Mouse (Mus musculus) kidney, adult 2 months (tissue): ENCODE results near the gene Pex7. TPM values are rescaled to one million over a fixed set of nuclear protein-coding genes. Genes with fewer than 3 reads are reported as not detected.

Experiments used
- DNase-seq: peaks from one replicate; pipeline ENCODE4 v3.0.0; 2021
- H3K27ac ChIP-seq: fragments of 200-500 bp; 2 replicates; pipeline ENCODE4 v1.5.1; 2012; ENCODE audit warnings: low read depth, low read length, control low read depth, inconsistent platforms; ENCODE audit not compliant: insufficient read depth
- H3K27me3 ChIP-seq: fragments of 200-500 bp; replicated peaks from 2 replicates; pipeline ENCODE4 v1.6.1; 2012; ENCODE audit warnings: mild to moderate bottlenecking, moderate library complexity, low read length, inconsistent platforms; ENCODE audit not compliant: control insufficient read depth, insufficient read depth
- H3K36me3 ChIP-seq: fragments of 200-500 bp; 2 replicates; pipeline ENCODE4 v1.6.1; 2012; ENCODE audit warnings: mild to moderate bottlenecking, moderate library complexity, low read length, inconsistent platforms; ENCODE audit not compliant: control insufficient read depth, insufficient read depth
- H3K4me1 ChIP-seq: fragments of 200-500 bp; 2 replicates; pipeline ENCODE4 v1.6.1; 2011; ENCODE audit warnings: low read length; ENCODE audit not compliant: control insufficient read depth, insufficient read depth
- H3K4me3 ChIP-seq: fragments of 200-500 bp; 2 replicates; pipeline ENCODE4 v1.5.1; 2011; ENCODE audit warnings: mild to moderate bottlenecking, low read depth, low read length, control low read depth; ENCODE audit not compliant: insufficient read depth
- CTCF ChIP-seq: fragments of 200-500 bp; conservative IDR thresholded peaks from 2 replicates; pipeline ENCODE4 v1.5.1; 2011; ENCODE audit warnings: low read depth, mild to moderate bottlenecking, control low read depth, low read length, moderate library complexity, mixed read lengths; ENCODE audit not compliant: insufficient read depth, insufficient read length
- POLR2A ChIP-seq: fragments of 200-500 bp; IDR thresholded peaks from one replicate; pipeline ENCODE4 v1.6.1; 2011; ENCODE audit warnings: low read depth, low read length, control low read depth
- WGBS: fragments of 180-500 bp; shearing (Covaris S2); methylation state at CpG from one replicate; pipeline ENCODE4 v1.1.7; 2018; 5-methylcytosine and 5-hydroxymethylcytosine counted together
- polyA plus RNA-seq: library from polyadenylated mRNA; depleted of rRNA; stranded (reverse); fragments of >200 nt; gene quantifications from 2 replicates; pipeline ENCODE4 v1.2.3, GENCODE M21; 2012; rRNA removed

Pex7 gene
- polyA plus RNA-seq, 1 experiment: 87.4 TPM

GRCm38 (mm10) chr10:19811436-19812172 is 95.9 kb downstream of the Pex7 start:
- WGBS: 64% methylated on average over 9 of the region's 9 CpGs
- no peak overlapping the region for H3K4me3 ChIP-seq
- no peak overlapping the region for H3K27ac ChIP-seq
- TF ChIP-seq CTCF (peak; percentile 40), POLR2A (no peak)
- no peaks in the 10 kb centered on the region for H3K36me3 ChIP-seq
- H3K27me3 ChIP-seq: no peaks in the 10 kb centered on the region
- peak; percentile 3 for DNase-seq
- H3K4me1 ChIP-seq: no peaks in the 10 kb centered on the region

GRCm38 (mm10) chr10:19804763-19805162 is 102.7 kb downstream of the Pex7 start:
- Histone ChIP-seq H3K4me1 (no peaks in the 10 kb centered on the region), H3K36me3 (no peaks in the 10 kb centered on the region), H3K4me3 (no peak overlapping the region), H3K27me3 (no peaks in the 10 kb centered on the region), H3K27ac (no peak overlapping the region)
- DNase-seq: no peak
- no peak for TF ChIP-seq POLR2A
- TF ChIP-seq CTCF: no peak
- WGBS: 81% methylated on average over 7 of the region's 7 CpGs

Other genes starting within 250 kb of the Pex7 start
- gene Il20ra, start 195.1 kb downstream of the Pex7 start, polyA plus RNA-seq: 0.06 TPM in 1 of 2 replicates, not detected in the other
- gene Slc35d3, start 56.2 kb downstream of the Pex7 start, polyA plus RNA-seq: 0.08 and 0.20 TPM in 2 replicates
- gene Map3k5, start 26.8 kb upstream of the Pex7 start, polyA plus RNA-seq: 9.0 and 11.3 TPM in 2 replicates
- 30.0 and 31.6 TPM in 2 replicates for gene Map7, start 240.8 kb upstream of the Pex7 start, polyA plus RNA-seq